Comparison of ENCODE assay signal across 8 mouse cellular contexts in the genomic region with DNA sequence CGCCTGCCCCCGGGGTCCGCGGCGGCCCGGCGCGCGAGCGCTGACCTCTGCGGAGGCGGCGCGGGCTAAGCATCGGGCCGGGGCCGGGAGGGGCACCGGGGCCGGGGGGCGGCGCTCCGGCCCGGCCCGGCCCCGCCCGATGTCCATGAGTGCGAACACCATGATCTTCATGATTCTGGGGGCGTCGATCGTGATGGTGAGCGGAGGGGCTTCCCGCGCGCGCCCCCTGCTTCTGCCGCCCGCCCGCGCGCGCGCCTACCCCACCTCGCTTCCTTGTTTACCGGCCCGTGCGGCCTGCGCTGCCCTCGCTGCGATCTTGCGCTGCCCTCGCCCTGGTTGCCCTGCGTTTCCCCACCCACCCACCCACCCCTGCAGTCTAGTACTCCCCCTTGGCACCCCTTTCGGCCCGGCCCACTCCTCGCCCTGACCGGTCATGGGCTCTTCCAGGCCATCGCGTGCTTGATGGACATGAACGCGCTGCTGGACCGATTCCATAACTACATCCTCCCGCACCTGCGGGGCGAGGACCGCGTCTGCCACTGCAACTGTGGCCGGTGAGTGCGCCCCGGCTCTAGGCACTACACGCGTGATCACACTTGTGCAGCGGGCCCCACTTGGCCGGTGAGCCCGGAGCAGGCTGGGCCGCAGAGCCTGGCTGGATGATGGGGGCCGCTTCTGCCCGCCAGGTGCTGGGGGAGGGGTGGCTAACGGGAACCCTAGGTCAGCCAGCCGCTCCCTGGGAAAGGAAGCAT. TPM values are rescaled to one million over a fixed set of nuclear protein-coding genes. Genes with fewer than 3 reads are reported as not detected.
A peak's percentile ranks its signal among the peaks of the same experiment; 100 is the strongest.
DNase-seq lines count a peak whose midpoint lies in the region; ATAC-seq and TF ChIP-seq lines count a peak whose summit lies in the region.

No protein-coding gene starts in this region.

- peaks cover 30% of the 10 kb centered on the region for H3K4me1 ChIP-seq in heart, embryonic 12.5 days (replicated peaks)
- peaks cover 31% of the 10 kb centered on the region for H3K4me1 ChIP-seq in kidney, embryonic 15.5 days
- H3K4me1 ChIP-seq in lung, embryonic 14.5 days (ENCODE audit: insufficient read depth): no peaks in the 10 kb centered on the region

- no peaks in the 10 kb centered on the region for H3K9me3 ChIP-seq in heart, embryonic 12.5 days (replicated peaks)
- no peaks in the 10 kb centered on the region for H3K9me3 ChIP-seq in kidney, embryonic 15.5 days (replicated peaks)
- no peaks in the 10 kb centered on the region for H3K9me3 ChIP-seq in lung, embryonic 14.5 days (ENCODE audit: low read depth, low read length)

- H3K9ac ChIP-seq in heart, embryonic 12.5 days: peak overlapping the region; percentile 92
- peak overlapping the region; percentile 89 for H3K9ac ChIP-seq in kidney, embryonic 15.5 days
- peak overlapping the region; percentile 68 for H3K9ac ChIP-seq in lung, embryonic 14.5 days

- ATAC-seq in heart, embryonic 12.5 days (ENCODE audit: insufficient number of reproducible peaks, low FRiP score): peak; percentile 70
- peak; percentile 82 for ATAC-seq in kidney, embryonic 15.5 days (replicated peaks; ENCODE audit: low FRiP score)
- peak; percentile 69 for ATAC-seq in lung, embryonic 14.5 days (ENCODE audit: insufficient read depth)

- H3K4me2 ChIP-seq in heart, embryonic 12.5 days: peak overlapping the region; percentile 94
- peak overlapping the region; percentile 96 for H3K4me2 ChIP-seq in kidney, embryonic 15.5 days
- peak overlapping the region; percentile 95 for H3K4me2 ChIP-seq in lung, embryonic 14.5 days

- peak overlapping the region; percentile 80 for H3K27ac ChIP-seq in heart, embryonic 12.5 days (ENCODE audit: poor library complexity, severe bottlenecking)
- H3K27ac ChIP-seq in kidney, embryonic 15.5 days: peak overlapping the region; percentile 93
- H3K27ac ChIP-seq in lung, embryonic 14.5 days (ENCODE audit: low read depth): peak overlapping the region; percentile 82

- H3K27me3 ChIP-seq in heart, embryonic 12.5 days (replicated peaks): no peaks in the 10 kb centered on the region
- no peaks in the 10 kb centered on the region for H3K27me3 ChIP-seq in kidney, embryonic 15.5 days
- no peaks in the 10 kb centered on the region for H3K27me3 ChIP-seq in lung, embryonic 14.5 days (ENCODE audit: insufficient read depth, low read length)

- H3K4me3 ChIP-seq in heart, embryonic 12.5 days: peak overlapping the region; percentile 94
- peak overlapping the region; percentile 88 for H3K4me3 ChIP-seq in kidney, embryonic 15.5 days (replicated peaks)
- peak overlapping the region; percentile 85 for H3K4me3 ChIP-seq in lung, embryonic 14.5 days (ENCODE audit: low read depth, low read length)

- no peak for TF ChIP-seq CTCF in lung, embryonic 14.5 days (IDR thresholded peaks at IDR 0.05; ENCODE audit: low read depth)

- peak; percentile 70 for DNase-seq in CD4-positive helper T cell, adult 2 months (ENCODE audit: low read depth, low spot score)
- peak; percentile 53 to 73 for DNase-seq in adrenal gland, adult (ENCODE audit: inconsistent age in 2 of 2, low spot score in 1 of 2)
- peak; percentile 74 for DNase-seq in embryo, embryonic 11 days
- DNase-seq in lung, embryonic 14.5 days: peak; percentile 58
- peak; percentile 24 for DNase-seq in ovary, postnatal 14 days (ENCODE audit: low spot score)
- peak; percentile 29 for DNase-seq in urinary bladder, postnatal 14 days (ENCODE audit: low spot score)

- 2% methylated on average over 54 of the region's 79 CpGs for WGBS in heart, embryonic 12.5 days
- 1% methylated on average over 37 of the region's 79 CpGs for WGBS in kidney, embryonic 15.5 days
- WGBS in lung, embryonic 14.5 days: under 1% methylated on average over 67 of the region's 79 CpGs

- peaks cover 44% of the 10 kb centered on the region for H3K36me3 ChIP-seq in heart, embryonic 12.5 days
- peaks cover 51% of the 10 kb centered on the region for H3K36me3 ChIP-seq in kidney, embryonic 15.5 days
- H3K36me3 ChIP-seq in lung, embryonic 14.5 days (ENCODE audit: insufficient read depth): peaks cover 31% of the 10 kb centered on the region

RNA-seq across cellular contexts. Expression of gene Tmem240, which starts 0.5 kb away (rescaled TPM):
- polyA plus RNA-seq in heart, embryonic 12.5 days (2016; fragmentation: Nextera tagmentation; extraction: Ambion mirVana): 0.63 and 0.67 TPM in 2 replicates
- polyA plus RNA-seq in kidney, embryonic 15.5 days (2015; fragmentation: Nextera tagmentation; extraction: Ambion mirVana): 0.50 and 1.0 TPM in 2 replicates
- 0.41 and 0.86 TPM in 2 replicates for polyA plus RNA-seq in lung, embryonic 14.5 days (2014; fragmentation: Nextera tagmentation; extraction: Ambion mirVana)

RNA-seq across cellular contexts. Expression of gene Atad3a, which starts 25.8 kb away (rescaled TPM):
- 102 and 104 TPM in 2 replicates for polyA plus RNA-seq in heart, embryonic 12.5 days (2016; fragmentation: Nextera tagmentation; extraction: Ambion mirVana)
- 115 and 124 TPM in 2 replicates for polyA plus RNA-seq in kidney, embryonic 15.5 days (2015; fragmentation: Nextera tagmentation; extraction: Ambion mirVana)
- polyA plus RNA-seq in lung, embryonic 14.5 days (2014; fragmentation: Nextera tagmentation; extraction: Ambion mirVana): 96.6 and 102 TPM in 2 replicates

RNA-seq across cellular contexts. Expression of gene Ssu72, which starts 30.5 kb away (rescaled TPM):
- polyA plus RNA-seq in heart, embryonic 12.5 days (2016; fragmentation: Nextera tagmentation; extraction: Ambion mirVana): 111 and 116 TPM in 2 replicates
- polyA plus RNA-seq in kidney, embryonic 15.5 days (2015; fragmentation: Nextera tagmentation; extraction: Ambion mirVana): 144 and 145 TPM in 2 replicates
- polyA plus RNA-seq in lung, embryonic 14.5 days (2014; fragmentation: Nextera tagmentation; extraction: Ambion mirVana): 153 and 156 TPM in 2 replicates

RNA-seq across cellular contexts. Expression of gene Vwa1, which starts 39.4 kb away (rescaled TPM):
- polyA plus RNA-seq in heart, embryonic 12.5 days (2016; fragmentation: Nextera tagmentation; extraction: Ambion mirVana): 1.7 TPM in 2 replicates
- polyA plus RNA-seq in kidney, embryonic 15.5 days (2015; fragmentation: Nextera tagmentation; extraction: Ambion mirVana): 5.6 and 7.7 TPM in 2 replicates
- 8.7 and 8.9 TPM in 2 replicates for polyA plus RNA-seq in lung, embryonic 14.5 days (2014; fragmentation: Nextera tagmentation; extraction: Ambion mirVana)

RNA-seq across cellular contexts. Expression of gene Fndc10, which starts 41.0 kb away (rescaled TPM):
- polyA plus RNA-seq in heart, embryonic 12.5 days (2016; fragmentation: Nextera tagmentation; extraction: Ambion mirVana): 5.2 and 5.5 TPM in 2 replicates
- polyA plus RNA-seq in kidney, embryonic 15.5 days (2015; fragmentation: Nextera tagmentation; extraction: Ambion mirVana): 4.9 and 5.3 TPM in 2 replicates
- polyA plus RNA-seq in lung, embryonic 14.5 days (2014; fragmentation: Nextera tagmentation; extraction: Ambion mirVana): 2.5 and 2.7 TPM in 2 replicates

Comparison
In these comparisons a context has a peak if more than half of its experiments do, and no peak if none do; other contexts are left out.
1. Peak in every context shown above with its lines: DNase-seq, ATAC-seq, H3K4me3 ChIP-seq and H3K27ac ChIP-seq.
2. DNase-seq: peak in every context shown above with its lines; median percentile 74 in embryo, embryonic 11 days; 70 in CD4-positive helper T cell, adult 2 months; 63 in adrenal gland, adult; 58 in lung, embryonic 14.5 days; 29 in urinary bladder, postnatal 14 days; 24 in ovary, postnatal 14 days.